Mouse (Mus musculus) heart, adult 9 months (tissue): ENCODE results near the gene Uts2b.
A peak's percentile ranks its signal among the peaks of the same experiment; 100 is the strongest.

Experiments used
- DNase-seq, 2 experiments: peaks; one replicate each; pipeline ENCODE4 v3.0.0; 2022; ENCODE audit warnings: low spot score in 2 of 2

The Uts2b gene

GRCm38 (mm10) chr16:27370191-27370590 is at the start of gene Uts2b:
Gene Uts2b, minus strand, starts transcription at chr16:27370239.
- DNase-seq, result no peak

GRCm38 (mm10) chr16:27417632-27418031 is 47.6 kb upstream of the Uts2b start:
- no peak for DNase-seq

- DNase-seq, result no peak
Observed at GRCm38 (mm10) chr16:27416937-27417584, 47.0 kb upstream of the Uts2b start.

GRCm38 (mm10) chr16:27404107-27404506 is 34.1 kb upstream of the Uts2b start:
- no peak for DNase-seq

- no peak for DNase-seq
Observed at GRCm38 (mm10) chr16:27401579-27401978, 31.5 kb upstream of the Uts2b start.

GRCm38 (mm10) chr16:27399719-27400253 is 29.7 kb upstream of the Uts2b start:
- no peak for DNase-seq

- DNase-seq, result no peak
Observed at GRCm38 (mm10) chr16:27399026-27399718, 29.1 kb upstream of the Uts2b start.

- no peak for DNase-seq
Observed at GRCm38 (mm10) chr16:27396951-27397350, 26.9 kb upstream of the Uts2b start.

- no peak for DNase-seq
Observed at GRCm38 (mm10) chr16:27395251-27396037, 25.4 kb upstream of the Uts2b start.

- no peak for DNase-seq
Observed at GRCm38 (mm10) chr16:27391845-27392244, 21.8 kb upstream of the Uts2b start.

- DNase-seq, result no peak
Observed at GRCm38 (mm10) chr16:27390306-27390705, 20.3 kb upstream of the Uts2b start.

- DNase-seq, result peak; percentile 53 to 67
Observed at GRCm38 (mm10) chr16:27389534-27390282, 19.7 kb upstream of the Uts2b start.

- peak; percentile 79 to 84 for DNase-seq
Observed at GRCm38 (mm10) chr16:27388761-27389451, 18.9 kb upstream of the Uts2b start, which contains the start of gene Ccdc50. Gene Ccdc50, plus strand, starts transcription at chr16:27388869.

GRCm38 (mm10) chr16:27387634-27388611 is 17.9 kb upstream of the Uts2b start:
- peak; percentile 15 to 23 for DNase-seq

GRCm38 (mm10) chr16:27386850-27387407 is 16.9 kb upstream of the Uts2b start:
- no peak for DNase-seq

GRCm38 (mm10) chr16:27385649-27386048 is 15.6 kb upstream of the Uts2b start:
- no peak for DNase-seq

- peak; percentile 27 to 35 for DNase-seq
Observed at GRCm38 (mm10) chr16:27384893-27385603, 15.0 kb upstream of the Uts2b start.

- no peak for DNase-seq
Observed at GRCm38 (mm10) chr16:27382217-27382616, 12.2 kb upstream of the Uts2b start.

- no peak for DNase-seq
Observed at GRCm38 (mm10) chr16:27376556-27376955, 6.5 kb upstream of the Uts2b start.
